Mouse (Mus musculus) kidney, adult 9 months (tissue): ENCODE measurements at regions not wholly inside any gene's neighbourhood (a gene's known extent, or its start where the extent isn't known, plus 50 kb on each side); places are given as distances from the start of the nearest gene placed in this dataset.
"Not testable (repeated sequence)": the region's sequence is repeated elsewhere in the genome, so short reads cannot be mapped to it uniquely, and the experiment has no call there.

ENCODE experiments used
- DNase-seq: peaks from one replicate; pipeline ENCODE4 v3.0.0; 2022

DNA sequence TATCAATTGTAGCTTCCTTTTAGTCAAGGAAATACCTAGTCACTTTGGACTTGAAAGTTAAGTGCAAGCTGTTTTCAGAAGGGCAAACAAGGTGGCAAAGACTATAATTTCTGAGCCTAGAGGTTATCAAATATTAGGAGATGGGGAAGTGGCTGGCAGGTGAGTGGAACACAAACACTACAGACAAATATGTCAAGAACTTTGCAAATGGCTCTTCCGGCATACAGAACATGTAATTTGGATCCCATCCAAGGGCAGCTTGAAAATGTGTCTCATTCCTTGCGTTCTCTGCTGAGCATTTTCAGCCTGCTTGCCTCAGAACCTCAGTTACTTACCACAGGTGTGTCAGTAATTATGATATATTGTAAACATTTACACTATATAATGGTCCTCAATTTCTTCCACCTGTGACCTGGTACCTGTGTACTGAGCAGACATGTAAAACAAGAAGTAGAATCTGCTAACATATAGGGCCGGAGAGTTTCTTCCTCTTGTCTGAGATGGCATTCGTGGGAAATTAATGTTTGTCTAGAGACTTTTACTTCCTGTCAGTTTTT lies 1346.3 kb upstream of the Got2 start:
- DNase-seq = no peak

DNA sequence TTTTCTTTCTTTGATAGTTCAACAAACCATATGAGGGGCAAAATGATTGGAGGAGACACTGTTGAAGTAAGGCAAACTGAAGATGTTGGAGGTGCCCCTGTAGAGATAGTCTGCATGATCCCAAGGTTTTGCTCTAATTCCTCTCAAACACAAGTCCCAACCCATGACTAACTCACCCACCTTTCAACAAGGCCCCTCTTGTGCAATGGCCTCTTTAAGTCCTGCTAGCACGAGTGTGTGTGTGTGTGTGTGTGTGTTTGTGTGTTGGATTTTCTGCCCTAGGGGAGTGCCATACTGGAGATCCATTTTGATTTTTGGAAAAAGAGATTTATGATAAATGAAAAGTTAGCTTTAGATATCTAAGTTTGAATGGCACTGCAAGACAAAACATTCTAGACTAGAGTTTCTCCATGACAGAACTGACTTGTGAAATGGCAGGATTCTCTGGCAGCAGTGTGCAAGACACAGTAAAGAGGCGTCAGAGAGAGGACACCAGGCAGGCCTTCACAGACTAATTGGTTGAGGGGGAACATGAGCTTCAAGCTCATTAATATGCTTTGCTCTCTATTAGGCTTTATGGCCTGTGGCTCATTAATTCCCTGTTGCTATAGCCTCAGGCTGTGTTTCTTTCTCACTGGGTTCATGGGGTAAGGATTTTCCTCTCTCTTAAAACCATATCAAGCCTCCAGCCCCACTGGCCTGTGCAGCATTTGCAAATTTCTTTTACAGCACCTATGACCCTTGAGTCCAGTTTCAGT lies 1344.5 kb upstream of the Got2 start:
- peak; percentile 7 for DNase-seq

DNA sequence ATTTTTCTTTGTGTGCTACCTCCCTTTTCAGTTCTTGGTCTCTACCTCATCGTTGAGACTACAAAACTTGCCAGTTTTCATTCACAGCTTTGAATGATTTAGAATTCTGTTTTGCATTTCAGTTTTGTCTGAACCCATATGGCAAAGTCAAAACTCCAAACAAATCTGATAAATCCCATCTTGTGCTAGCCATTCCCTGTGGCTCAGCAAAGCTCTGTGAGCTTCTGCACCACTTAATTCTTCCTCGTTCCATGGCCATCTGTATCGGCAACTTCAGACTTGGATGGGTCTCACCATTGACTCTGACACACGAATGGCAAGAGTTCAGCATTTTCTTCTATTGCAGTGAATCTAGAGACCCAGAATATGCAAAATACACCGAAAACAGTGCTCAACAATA lies 1343.3 kb upstream of the Got2 start:
- no peak for DNase-seq

DNA sequence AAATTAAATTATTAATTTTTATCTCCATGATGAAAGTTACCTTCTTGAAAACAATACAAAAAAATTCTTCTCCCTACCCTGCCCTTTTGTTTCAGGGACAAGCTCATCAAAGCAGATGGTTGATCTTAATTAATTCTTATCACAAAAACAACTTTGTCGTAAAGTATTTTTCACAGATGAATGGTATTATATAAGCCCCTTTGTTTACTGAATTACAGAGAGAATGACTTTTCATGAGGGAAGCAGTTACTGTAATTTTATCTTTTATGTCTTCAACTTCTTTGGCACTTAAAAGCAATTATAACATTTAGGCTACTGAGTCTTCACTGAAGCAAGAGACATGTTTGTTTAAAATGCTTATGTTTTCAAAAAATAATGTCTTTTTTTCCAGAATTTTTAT lies 1303.5 kb upstream of the Got2 start:
- no peak for DNase-seq

GRCm38 (mm10) chr8:97183831-97184230 lies 1295.5 kb upstream of the Got2 start:
- DNase-seq = not testable (repeated sequence)

- DNase-seq = not testable (repeated sequence)
Observed at GRCm38 (mm10) chr8:97182456-97182855, 1294.1 kb upstream of the Got2 start.
